7 mouse cellular contexts compared by ENCODE assay signal in genomic region chr10:115252321-115252757, GRCm38 (mm10). TPM values are rescaled to one million over a fixed set of nuclear protein-coding genes. Genes with fewer than 3 reads are reported as not detected.
DNase-seq lines count a peak whose midpoint lies in the region; ATAC-seq and TF ChIP-seq lines count a peak whose summit lies in the region.

No protein-coding gene starts in this region.

- DNase-seq in MEL-GATA-1-ER (ENCODE audit: extremely low read depth, low read depth): peak; percentile 85
- peak; percentile 55 for DNase-seq in embryo, embryonic 11 days
- DNase-seq in kidney, postnatal 14 days: peak; percentile 41
- DNase-seq in stomach, postnatal 0 days (ENCODE audit: low spot score): peak; percentile 60
- no peak for DNase-seq in cerebellum, adult 11 months

- no peaks in the 10 kb centered on the region for H3K27me3 ChIP-seq in heart, embryonic 14.5 days (ENCODE audit: control insufficient read depth, insufficient read depth, low read length)
- peaks cover 15% of the 10 kb centered on the region for H3K27me3 ChIP-seq in megakaryocyte, embryonic 14.5 days (replicated peaks)
- no peaks in the 10 kb centered on the region for H3K27me3 ChIP-seq in stomach, postnatal 0 days (ENCODE audit: control insufficient read depth, insufficient read depth, low read length)

- H3K36me3 ChIP-seq in heart, embryonic 14.5 days (ENCODE audit: control insufficient read depth, insufficient read depth, low read length): no peaks in the 10 kb centered on the region
- peaks cover 5% of the 10 kb centered on the region for H3K36me3 ChIP-seq in megakaryocyte, embryonic 14.5 days (replicated peaks; ENCODE audit: low read length)
- no peaks in the 10 kb centered on the region for H3K36me3 ChIP-seq in stomach, postnatal 0 days (ENCODE audit: control insufficient read depth, insufficient read depth, low read length)

- no peak for ATAC-seq in heart, embryonic 14.5 days (ENCODE audit: insufficient number of reproducible peaks, insufficient read depth, low FRiP score, low read depth)
- peak; percentile 30 for ATAC-seq in stomach, postnatal 0 days (ENCODE audit: low FRiP score, low TSS enrichment)

- no peak for TF ChIP-seq CTCF in stomach, postnatal 0 days (IDR thresholded peaks at IDR 0.05; ENCODE audit: low read depth)

- peak overlapping the region; percentile 70 to 76 for H3K27ac ChIP-seq in heart, embryonic 14.5 days (replicated peaks in 1 of 2; ENCODE audit: control insufficient read depth in 1 of 2, insufficient read depth in 1 of 2, low read depth in 2 of 2, low read length in 2 of 2)
- peak overlapping the region; percentile 81 for H3K27ac ChIP-seq in stomach, postnatal 0 days (replicated peaks)

- WGBS in heart, embryonic 14.5 days: under 1% methylated on average over 10 of the region's 10 CpGs
- WGBS in stomach, postnatal 0 days: 4% methylated on average over 10 of the region's 10 CpGs

- H3K4me1 ChIP-seq in heart, embryonic 14.5 days (ENCODE audit: control insufficient read depth in 2 of 2, insufficient read depth in 2 of 2, low read length in 2 of 2): peaks cover 7 to 20% of the 10 kb centered on the region in 2 experiments
- peaks cover 32% of the 10 kb centered on the region for H3K4me1 ChIP-seq in megakaryocyte, embryonic 14.5 days
- 0 out of 2 replicates have a peak, but pooled peaks cover 2% of the 10 kb centered on the region for H3K4me1 ChIP-seq in stomach, postnatal 0 days (replicated peaks; ENCODE audit: control insufficient read depth, insufficient read depth)

- H3K9me3 ChIP-seq in heart, embryonic 14.5 days (ENCODE audit: control insufficient read depth, low read length): no peaks in the 10 kb centered on the region
- H3K9me3 ChIP-seq in megakaryocyte, embryonic 14.5 days: no peaks in the 10 kb centered on the region
- H3K9me3 ChIP-seq in stomach, postnatal 0 days (ENCODE audit: control insufficient read depth, low read length): no peaks in the 10 kb centered on the region

- peak overlapping the region; percentile 70 for H3K4me2 ChIP-seq in heart, embryonic 14.5 days (ENCODE audit: low read length)
- H3K4me2 ChIP-seq in stomach, postnatal 0 days (replicated peaks; ENCODE audit: low read depth): peak overlapping the region; percentile 75

- H3K9ac ChIP-seq in heart, embryonic 14.5 days (ENCODE audit: low read length): peak overlapping the region; percentile 94
- peak overlapping the region; percentile 56 for H3K9ac ChIP-seq in stomach, postnatal 0 days (ENCODE audit: low read length)

- H3K4me3 ChIP-seq in heart, embryonic 14.5 days (ENCODE audit: control insufficient read depth in 1 of 2, insufficient read depth in 1 of 2, low read depth in 1 of 2, low read length in 2 of 2): peak overlapping the region; percentile 18 to 91
- peak overlapping the region; percentile 96 for H3K4me3 ChIP-seq in megakaryocyte, embryonic 14.5 days (replicated peaks)
- H3K4me3 ChIP-seq in stomach, postnatal 0 days (ENCODE audit: low read depth, low read length): peak overlapping the region; percentile 83

- no peak for TF ChIP-seq EP300 in stomach, postnatal 0 days (optimal IDR thresholded peaks at IDR 0.05)

RNA-seq across cellular contexts. Expression of gene Tbc1d15, which starts 1.1 kb away (rescaled TPM):
- polyA plus RNA-seq in heart, embryonic 14.5 days (2014; fragmentation: Nextera tagmentation; extraction: Ambion mirVana): 42.3 and 48.1 TPM in 2 replicates
- 3.5 TPM in 1 of 2 replicates, not detected in the other for polyA plus RNA-seq in megakaryocyte, embryonic 14.5 days (2012; ENCODE audit: insufficient read depth, low replicate concordance)
- polyA plus RNA-seq in stomach, postnatal 0 days (2015; fragmentation: Nextera tagmentation; extraction: Ambion mirVana): 38.3 and 46.5 TPM in 2 replicates
